Mouse (Mus musculus): ENCODE measurements around the gene Mmp28. TPM values are rescaled to one million over a fixed set of nuclear protein-coding genes. Genes with fewer than 3 reads are reported as not detected.

Mmp28 gene
- polyA plus RNA-seq, 1 experiment from 2014 or later, result 1.8 TPM

DNA sequence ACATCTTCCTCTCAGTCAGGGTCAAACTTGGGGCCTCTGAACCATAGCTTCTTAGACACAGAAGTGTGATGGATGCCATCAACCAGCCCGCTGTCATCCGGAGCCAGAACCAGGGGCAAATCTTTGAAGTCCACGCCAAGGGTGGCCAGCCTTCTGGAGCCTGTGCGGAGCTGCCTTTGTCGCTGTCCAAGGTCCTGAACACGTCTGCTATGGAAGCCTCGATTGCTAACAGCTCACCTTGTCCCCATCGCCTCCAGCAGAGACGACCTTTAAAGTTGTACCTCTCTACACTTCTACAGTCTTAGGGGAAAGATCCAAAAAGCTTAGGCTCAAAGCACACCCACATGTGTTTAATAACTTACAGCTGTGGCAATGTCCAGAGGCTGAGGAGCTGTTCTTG, 41.6 kb downstream of the Mmp28 start:
- Histone ChIP-seq H3K27ac (ENCODE audit: low read depth, low read length) (no peak overlapping the region), H3K4me2 (ENCODE audit: low read length) (no peak overlapping the region), H3K9me3 (replicated peaks; ENCODE audit: control insufficient read depth, low read length) (no peaks in the 10 kb centered on the region), H3K36me3 (ENCODE audit: control insufficient read depth, insufficient read depth, low read length) (no peaks in the 10 kb centered on the region), H3K9ac (ENCODE audit: low read length) (no peak overlapping the region), H3K27me3 (replicated peaks; ENCODE audit: control insufficient read depth, insufficient read depth, low read length) (peaks cover 17% of the 10 kb centered on the region), H3K4me1 (ENCODE audit: control insufficient read depth, insufficient read depth, low read length) (no peaks in the 10 kb centered on the region), H3K4me3 (ENCODE audit: low read depth, low read length) (no peak overlapping the region)
- WGBS, result 4% methylated on average over 9 of the region's 9 CpGs
- ATAC-seq (no peak), DNase-seq (ENCODE audit: low spot score) (peak; percentile 54)

DNA sequence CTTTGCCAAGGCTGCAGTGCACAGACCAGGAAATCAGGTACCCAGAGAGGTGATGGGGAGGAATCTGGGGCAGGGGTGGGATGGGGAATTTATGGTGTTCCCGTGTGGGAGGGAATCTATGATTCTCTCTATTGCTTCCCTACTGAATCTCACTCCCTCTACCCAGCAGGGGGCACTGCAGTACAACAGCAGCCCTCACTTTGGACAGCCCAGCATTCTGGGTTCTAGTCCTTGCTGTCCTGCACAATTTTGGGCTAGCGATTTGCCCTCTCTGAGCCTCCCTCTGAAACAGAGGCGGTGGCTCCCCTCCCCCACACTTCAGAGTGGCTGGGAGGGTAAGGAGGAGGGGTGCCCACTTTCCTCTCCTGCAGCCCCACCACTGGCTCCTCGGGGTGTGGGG, 42.5 kb downstream of the Mmp28 start:
- Histone ChIP-seq H3K4me3 (ENCODE audit: low read depth, low read length) (no peak overlapping the region), H3K36me3 (ENCODE audit: control insufficient read depth, insufficient read depth, low read length) (no peaks in the 10 kb centered on the region), H3K9ac (ENCODE audit: low read length) (no peak overlapping the region), H3K9me3 (replicated peaks; ENCODE audit: control insufficient read depth, low read length) (no peaks in the 10 kb centered on the region), H3K27me3 (replicated peaks; ENCODE audit: control insufficient read depth, insufficient read depth, low read length) (peaks cover 17% of the 10 kb centered on the region), H3K4me1 (ENCODE audit: control insufficient read depth, insufficient read depth, low read length) (no peaks in the 10 kb centered on the region), H3K4me2 (ENCODE audit: low read length) (no peak overlapping the region), H3K27ac (ENCODE audit: low read depth, low read length) (no peak overlapping the region)
- WGBS, result 43% methylated on average over 4 of the region's 4 CpGs
- DNase-seq (ENCODE audit: low spot score), result no peak
- no peak for ATAC-seq

DNA sequence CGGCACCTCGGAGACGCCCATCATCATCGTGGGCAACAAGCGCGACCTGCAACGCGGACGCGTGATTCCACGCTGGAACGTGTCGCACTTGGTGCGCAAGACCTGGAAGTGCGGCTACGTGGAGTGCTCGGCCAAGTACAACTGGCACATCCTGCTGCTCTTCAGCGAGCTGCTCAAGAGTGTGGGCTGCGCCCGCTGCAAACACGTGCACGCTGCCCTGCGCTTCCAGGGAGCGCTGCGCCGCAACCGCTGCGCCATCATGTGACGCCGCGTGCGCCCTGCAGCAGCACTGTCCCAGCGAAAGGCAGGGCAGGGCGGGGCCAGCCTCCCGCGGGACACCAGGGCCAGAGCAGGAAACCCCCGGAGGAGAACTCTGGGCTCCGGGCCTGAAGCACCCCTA, 44.3 kb downstream of the Mmp28 start:
- Histone ChIP-seq H3K4me3 (ENCODE audit: low read depth, low read length) (peak overlapping the region; percentile 11; the same call in 1 of the 2 replicates), H3K36me3 (ENCODE audit: control insufficient read depth, insufficient read depth, low read length) (no peaks in the 10 kb centered on the region), H3K4me2 (ENCODE audit: low read length) (peak overlapping the region; percentile 42), H3K27ac (ENCODE audit: low read depth, low read length) (no peak overlapping the region), H3K27me3 (replicated peaks; ENCODE audit: control insufficient read depth, insufficient read depth, low read length) (peaks cover 17% of the 10 kb centered on the region), H3K9me3 (replicated peaks; ENCODE audit: control insufficient read depth, low read length) (no peaks in the 10 kb centered on the region), H3K4me1 (ENCODE audit: control insufficient read depth, insufficient read depth, low read length) (no peaks in the 10 kb centered on the region), H3K9ac (ENCODE audit: low read length) (no peak overlapping the region)
- DNase-seq (ENCODE audit: low spot score) (peak; percentile 68), ATAC-seq (peak; percentile 84)
- WGBS, result 7% methylated on average over 38 of the region's 38 CpGs

DNA sequence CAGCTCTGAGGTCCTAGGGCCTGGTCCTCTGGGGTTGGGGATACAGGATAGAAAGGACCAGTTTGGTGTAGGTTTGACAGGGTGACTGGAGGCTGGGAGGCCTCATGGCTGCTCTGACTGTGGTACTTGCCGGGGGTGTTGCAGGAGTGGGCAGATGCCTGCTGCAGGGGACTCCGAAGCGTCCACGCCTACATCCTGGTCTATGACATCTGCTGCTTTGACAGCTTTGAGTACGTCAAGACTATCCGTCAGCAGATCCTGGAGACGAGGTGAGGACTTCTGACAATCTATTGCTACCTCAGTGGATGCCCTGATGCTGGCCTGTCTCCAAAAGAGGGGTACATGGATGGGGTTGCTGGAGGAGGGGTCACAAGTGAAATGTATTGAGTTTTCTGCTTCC, 45.2 kb downstream of the Mmp28 start:
- no peak overlapping the region for H3K4me3 ChIP-seq (ENCODE audit: low read depth, low read length)
- no peak for ATAC-seq
- peaks cover 20% of the 10 kb centered on the region for H3K27me3 ChIP-seq (replicated peaks; ENCODE audit: control insufficient read depth, insufficient read depth, low read length)
- DNase-seq (ENCODE audit: low spot score), result no peak
- no peaks in the 10 kb centered on the region for H3K4me1 ChIP-seq (ENCODE audit: control insufficient read depth, insufficient read depth, low read length)
- H3K4me2 ChIP-seq (ENCODE audit: low read length), result no peak overlapping the region
- H3K9ac ChIP-seq (ENCODE audit: low read length), result no peak overlapping the region
- no peak overlapping the region for H3K27ac ChIP-seq (ENCODE audit: low read depth, low read length)
- H3K36me3 ChIP-seq (ENCODE audit: control insufficient read depth, insufficient read depth, low read length), result no peaks in the 10 kb centered on the region
- WGBS, result 75% methylated on average over 7 of the region's 7 CpGs
- H3K9me3 ChIP-seq (replicated peaks; ENCODE audit: control insufficient read depth, low read length), result no peaks in the 10 kb centered on the region

DNA sequence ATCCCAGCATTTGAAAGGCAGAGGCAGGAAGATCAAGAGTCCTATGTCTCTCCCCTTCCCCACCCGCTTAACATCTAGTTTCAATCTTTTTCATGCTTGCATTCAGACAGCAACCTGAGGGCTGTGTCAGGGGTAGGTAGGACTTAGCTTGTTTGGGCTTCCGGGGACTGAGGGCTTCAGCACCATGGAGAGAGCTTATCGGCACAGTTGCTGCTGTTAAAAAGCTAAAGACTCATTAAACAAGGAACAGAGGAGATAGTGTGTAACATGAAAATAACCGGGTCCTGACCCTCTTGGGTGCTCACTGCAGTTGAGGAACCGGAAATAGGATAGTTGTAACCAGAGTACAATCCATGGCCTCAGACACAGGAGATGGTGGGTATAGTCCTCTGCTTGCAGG, 45.8 kb downstream of the Mmp28 start:
- Histone ChIP-seq H3K36me3 (ENCODE audit: control insufficient read depth, insufficient read depth, low read length) (no peaks in the 10 kb centered on the region), H3K27ac (ENCODE audit: low read depth, low read length) (no peak overlapping the region), H3K4me1 (ENCODE audit: control insufficient read depth, insufficient read depth, low read length) (no peaks in the 10 kb centered on the region), H3K27me3 (replicated peaks; ENCODE audit: control insufficient read depth, insufficient read depth, low read length) (peaks cover 20% of the 10 kb centered on the region), H3K9ac (ENCODE audit: low read length) (no peak overlapping the region), H3K4me3 (ENCODE audit: low read depth, low read length) (no peak overlapping the region), H3K4me2 (ENCODE audit: low read length) (no peak overlapping the region), H3K9me3 (replicated peaks; ENCODE audit: control insufficient read depth, low read length) (no peaks in the 10 kb centered on the region)
- WGBS, result 9% methylated on average over 5 of the region's 5 CpGs
- ATAC-seq, result no peak
- peak; percentile 46 for DNase-seq (ENCODE audit: low spot score)

DNA sequence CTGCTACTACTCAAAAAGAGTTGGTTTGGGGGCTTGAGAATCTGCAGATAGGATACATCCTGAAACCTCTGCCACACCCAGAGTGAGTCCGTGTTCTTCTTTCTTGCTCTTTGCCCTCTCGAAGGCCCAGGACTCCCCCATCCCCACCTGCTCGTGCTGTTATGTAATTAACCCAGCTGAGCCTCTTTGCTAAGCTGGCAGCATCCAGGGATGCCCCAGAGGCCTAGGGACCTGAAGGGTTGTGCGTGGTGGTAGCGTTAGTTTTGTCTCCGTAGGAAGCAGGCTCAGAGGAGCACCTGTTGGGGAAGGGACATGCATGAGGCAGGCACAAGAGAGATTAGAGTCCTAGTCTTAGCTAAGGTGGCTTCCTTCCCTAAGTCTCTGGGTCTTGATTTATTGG, 52.4 kb downstream of the Mmp28 start:
- Histone ChIP-seq H3K27ac (ENCODE audit: low read depth, low read length) (no peak overlapping the region), H3K4me1 (ENCODE audit: control insufficient read depth, insufficient read depth, low read length) (peaks cover 6% of the 10 kb centered on the region), H3K9me3 (replicated peaks; ENCODE audit: control insufficient read depth, low read length) (no peaks in the 10 kb centered on the region), H3K4me3 (ENCODE audit: low read depth, low read length) (peak overlapping the region; percentile 87), H3K36me3 (ENCODE audit: control insufficient read depth, insufficient read depth, low read length) (no peaks in the 10 kb centered on the region), H3K27me3 (replicated peaks; ENCODE audit: control insufficient read depth, insufficient read depth, low read length) (0 out of 2 replicates have a peak, but pooled peaks cover 2% of the 10 kb centered on the region), H3K9ac (ENCODE audit: low read length) (peak overlapping the region; percentile 89), H3K4me2 (ENCODE audit: low read length) (peak overlapping the region; percentile 59)
- 33% methylated on average over 6 of the region's 6 CpGs for WGBS
- DNase-seq (ENCODE audit: low spot score), result no peak
- no peak for ATAC-seq

DNA sequence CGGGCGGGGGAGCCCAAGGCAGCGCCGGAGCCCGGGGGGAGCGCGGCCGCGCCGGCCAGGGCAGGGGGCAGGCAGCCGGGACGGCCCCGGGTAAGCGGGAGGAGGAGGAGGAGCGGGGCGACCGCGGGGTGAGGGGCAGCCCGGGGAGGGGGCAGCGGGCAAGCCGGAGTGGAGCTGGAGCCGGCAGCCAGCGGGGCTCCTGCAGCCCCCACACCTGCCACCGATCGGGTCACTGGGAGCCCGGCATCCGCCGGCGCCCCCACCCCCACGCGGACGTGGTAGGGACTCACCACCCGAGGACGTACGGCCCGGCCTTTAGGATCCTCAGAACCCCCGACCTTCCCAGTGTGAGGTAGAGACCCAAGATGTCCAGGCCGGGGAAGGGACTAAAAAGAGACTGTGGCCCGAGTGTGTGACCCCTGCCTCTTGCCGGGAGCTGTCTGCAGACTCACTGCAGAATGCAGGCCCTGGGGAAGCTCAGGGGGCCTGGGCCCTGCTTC, 53.0 kb downstream of the Mmp28 start:
- Histone ChIP-seq H3K27me3 (replicated peaks; ENCODE audit: control insufficient read depth, insufficient read depth, low read length) (0 out of 2 replicates have a peak, but pooled peaks cover 2% of the 10 kb centered on the region), H3K4me3 (ENCODE audit: low read depth, low read length) (peak overlapping the region; percentile 87), H3K36me3 (ENCODE audit: control insufficient read depth, insufficient read depth, low read length) (no peaks in the 10 kb centered on the region), H3K27ac (ENCODE audit: low read depth, low read length) (0 out of 2 replicates have a peak overlapping the region, but pooled peaks have one; percentile 39), H3K4me1 (ENCODE audit: control insufficient read depth, insufficient read depth, low read length) (peaks cover 6% of the 10 kb centered on the region), H3K9ac (ENCODE audit: low read length) (peak overlapping the region; percentile 89), H3K4me2 (ENCODE audit: low read length) (peak overlapping the region; percentile 59), H3K9me3 (replicated peaks; ENCODE audit: control insufficient read depth, low read length) (no peaks in the 10 kb centered on the region)
- ATAC-seq (peak; percentile 74), DNase-seq (ENCODE audit: low spot score) (peak; percentile 14)
- 0% methylated on average over 22 of the region's 40 CpGs for WGBS

DNA sequence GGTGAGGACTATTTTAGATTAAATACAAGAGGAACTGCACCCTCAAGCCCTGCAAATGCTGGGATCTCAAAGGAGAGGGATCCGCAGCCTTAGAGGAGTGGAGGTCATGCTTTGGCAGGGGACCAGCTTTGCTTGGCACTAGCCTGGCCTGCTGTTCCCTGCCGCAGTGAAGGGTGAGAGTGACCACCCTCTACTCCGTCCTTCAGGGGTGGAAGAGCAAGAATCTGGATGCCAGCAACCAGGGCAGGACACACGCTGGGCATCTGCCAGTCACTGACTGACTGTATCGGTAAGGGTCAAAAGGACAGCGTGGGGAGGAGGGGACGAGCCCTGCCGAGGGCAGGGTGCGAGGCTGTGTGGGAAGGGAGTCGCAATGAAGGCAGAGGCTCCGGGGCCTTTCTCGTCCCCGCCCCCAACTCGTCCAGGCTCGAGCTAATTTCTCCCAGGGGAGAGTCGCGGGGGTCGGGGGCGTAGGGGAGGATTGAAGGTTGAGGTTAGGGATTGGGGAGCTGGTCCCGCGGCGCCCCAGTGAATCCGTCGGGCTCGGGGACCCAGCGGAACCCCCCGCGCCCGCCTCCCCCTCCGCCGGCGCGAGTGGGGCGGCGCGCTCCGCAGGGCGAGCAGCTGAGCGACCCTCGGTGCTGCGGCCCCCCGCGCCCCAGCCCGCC, 53.6 kb downstream of the Mmp28 start, which contains the start of gene Rasl10b:
Rasl10b (plus strand) TSS at position 51 of the 668 bp plus-strand sequence.
- 0 out of 2 replicates have a peak, but pooled peaks cover 2% of the 10 kb centered on the region for H3K27me3 ChIP-seq (replicated peaks; ENCODE audit: control insufficient read depth, insufficient read depth, low read length)
- peak within 1 kb of the TSS; percentile 89 for H3K9ac ChIP-seq (ENCODE audit: low read length)
- H3K4me1 ChIP-seq (ENCODE audit: control insufficient read depth, insufficient read depth, low read length), result peaks cover 6% of the 10 kb centered on the region
- H3K27ac ChIP-seq (ENCODE audit: low read depth, low read length), result 0 out of 2 replicates have a peak within 1 kb of the TSS, but pooled peaks have one; percentile 39
- peak; percentile 52 for DNase-seq (ENCODE audit: low spot score)
- WGBS, result 1% methylated on average over 23 of the region's 44 CpGs
- no peaks in the 10 kb centered on the region for H3K9me3 ChIP-seq (replicated peaks; ENCODE audit: control insufficient read depth, low read length)
- peak within 1 kb of the TSS; percentile 87 for H3K4me3 ChIP-seq (ENCODE audit: low read depth, low read length)
- 0 out of 2 replicates have a peak, but pooled peaks cover 4% of the 10 kb centered on the region for H3K36me3 ChIP-seq (ENCODE audit: control insufficient read depth, insufficient read depth, low read length)
- H3K4me2 ChIP-seq (ENCODE audit: low read length), result peak within 1 kb of the TSS; percentile 59
- peak; percentile 88 for ATAC-seq

DNA sequence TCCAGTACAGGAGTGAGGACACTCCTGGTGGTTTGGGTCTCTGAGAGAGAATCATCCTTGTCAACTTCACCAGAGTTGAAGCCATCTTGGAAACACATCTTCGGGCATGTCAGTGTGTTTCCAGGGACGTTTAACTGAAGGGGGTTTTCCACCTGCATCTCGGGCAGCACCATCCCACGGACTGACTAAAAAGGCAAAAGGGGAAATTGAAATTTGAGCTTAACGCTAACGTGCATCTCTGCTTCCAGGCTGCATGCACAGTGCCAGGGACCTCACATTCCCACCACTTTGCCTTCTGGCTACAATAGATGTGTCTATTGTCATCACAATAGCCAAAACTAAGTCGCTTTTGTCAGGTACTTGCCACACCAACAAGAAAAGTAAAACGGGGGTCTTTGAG, 54.6 kb downstream of the Mmp28 start:
- no peak overlapping the region for H3K27ac ChIP-seq (ENCODE audit: low read depth, low read length)
- ATAC-seq, result no peak
- H3K4me2 ChIP-seq (ENCODE audit: low read length), result no peak overlapping the region
- 0 out of 2 replicates have a peak, but pooled peaks cover 2% of the 10 kb centered on the region for H3K27me3 ChIP-seq (replicated peaks; ENCODE audit: control insufficient read depth, insufficient read depth, low read length)
- H3K4me3 ChIP-seq (ENCODE audit: low read depth, low read length), result no peak overlapping the region
- H3K36me3 ChIP-seq (ENCODE audit: control insufficient read depth, insufficient read depth, low read length), result peaks cover 13% of the 10 kb centered on the region
- DNase-seq (ENCODE audit: low spot score), result no peak
- no peak overlapping the region for H3K9ac ChIP-seq (ENCODE audit: low read length)
- no peaks in the 10 kb centered on the region for H3K9me3 ChIP-seq (replicated peaks; ENCODE audit: control insufficient read depth, low read length)
- 48% methylated on average over 8 of the region's 8 CpGs for WGBS
- H3K4me1 ChIP-seq (ENCODE audit: control insufficient read depth, insufficient read depth, low read length), result peaks cover 6% of the 10 kb centered on the region
